Mouse (Mus musculus) lung, postnatal 14 days (tissue): Measurements from ENCODE around the gene Gyg.
"Not testable (repeated sequence)": the region's sequence is repeated elsewhere in the genome, so short reads cannot be mapped to it uniquely, and the experiment has no call there.

Experiments
- DNase-seq: peaks from one replicate; pipeline ENCODE4 v3.0.0; 2021

Gene Gyg

GRCm38 (mm10) chr3:20130456-20131349 is 24.4 kb downstream of the Gyg start:
- peak; percentile 18 for DNase-seq

- DNase-seq, result no peak
Observed at GRCm38 (mm10) chr3:20129491-20129890, 25.6 kb downstream of the Gyg start.

GRCm38 (mm10) chr3:20127047-20127595 is 28.0 kb downstream of the Gyg start:
- no peak for DNase-seq

- no peak for DNase-seq
Observed at GRCm38 (mm10) chr3:20125604-20126003, 29.5 kb downstream of the Gyg start.

- DNase-seq, result not testable (repeated sequence)
Observed at GRCm38 (mm10) chr3:20121582-20121981, 33.5 kb downstream of the Gyg start.

GRCm38 (mm10) chr3:20119686-20120244 is 35.4 kb downstream of the Gyg start:
- DNase-seq, result no peak

- DNase-seq, result no peak
Observed at GRCm38 (mm10) chr3:20119044-20119591, 36.0 kb downstream of the Gyg start.

GRCm38 (mm10) chr3:20111913-20112312 is 43.2 kb downstream of the Gyg start:
- no peak for DNase-seq

GRCm38 (mm10) chr3:20108881-20109280 is 46.2 kb downstream of the Gyg start:
- no peak for DNase-seq

GRCm38 (mm10) chr3:20104776-20105175 is 50.3 kb downstream of the Gyg start:
- no peak for DNase-seq

GRCm38 (mm10) chr3:20104318-20104717 is 50.8 kb downstream of the Gyg start:
- DNase-seq, result no peak

GRCm38 (mm10) chr3:20103830-20104229 is 51.3 kb downstream of the Gyg start:
- DNase-seq, result no peak

GRCm38 (mm10) chr3:20082161-20082560 is 73.0 kb downstream of the Gyg start:
- DNase-seq, result no peak

GRCm38 (mm10) chr3:20076145-20077053 is 78.7 kb downstream of the Gyg start:
- no peak for DNase-seq
